Mouse (Mus musculus) neural tube, embryonic 13.5 days (tissue): ENCODE measurements around the gene Arpc1a. TPM values are rescaled to one million over a fixed set of nuclear protein-coding genes. Genes with fewer than 3 reads are reported as not detected.
"Not testable (repeated sequence)": the region's sequence is repeated elsewhere in the genome, so short reads cannot be mapped to it uniquely, and the experiment has no call there.

ENCODE experiments used
- ATAC-seq: fragments of 200-750 bp; cut with Nextera tagmentation; 2 replicates; pipeline ENCODE4 v1.8.0; 2017; ENCODE audit warnings: low read depth, mild to moderate bottlenecking, moderate TSS enrichment, moderate library complexity
- H3K27ac ChIP-seq: fragments of 300-500 bp; sonication (generic); replicated peaks from 2 replicates; pipeline ENCODE4 v1.5.1; 2015; ENCODE audit warnings: moderate library complexity, mild to moderate bottlenecking, inconsistent platforms
- H3K27me3 ChIP-seq: fragments of 300-500 bp; sonication (generic); 2 replicates; pipeline ENCODE4 v1.6.1; 2015; ENCODE audit warnings: mild to moderate bottlenecking, inconsistent platforms
- H3K36me3 ChIP-seq: fragments of 300-500 bp; sonication (generic); 2 replicates; pipeline ENCODE4 v1.6.1; 2015; ENCODE audit warnings: mild to moderate bottlenecking, inconsistent platforms
- H3K4me1 ChIP-seq: fragments of 300-500 bp; sonication (generic); replicated peaks from 2 replicates; pipeline ENCODE4 v1.6.1; 2015; ENCODE audit warnings: inconsistent platforms
- H3K4me2 ChIP-seq: fragments of 300-500 bp; sonication (generic); 2 replicates; pipeline ENCODE4 v1.6.1; 2015; ENCODE audit warnings: inconsistent platforms, mild to moderate bottlenecking, moderate library complexity
- H3K4me3 ChIP-seq: fragments of 300-500 bp; sonication (generic); 2 replicates; pipeline ENCODE4 v1.5.1; 2015; ENCODE audit warnings: mild to moderate bottlenecking, inconsistent platforms
- H3K9ac ChIP-seq: fragments of 300-500 bp; sonication (generic); 2 replicates; pipeline ENCODE4 v1.6.1; 2015; ENCODE audit warnings: moderate library complexity, mild to moderate bottlenecking, inconsistent platforms
- H3K9me3 ChIP-seq: fragments of 300-500 bp; sonication (generic); 2 replicates; pipeline ENCODE4 v1.6.1; 2016; ENCODE audit warnings: inconsistent platforms
- WGBS: fragments of 180-500 bp; shearing (Covaris S2); methylation state at CpG from one replicate; pipeline ENCODE4 v1.1.7; 2015; 5-methylcytosine and 5-hydroxymethylcytosine counted together
- polyA plus RNA-seq: library from polyadenylated mRNA; unstranded; fragments of >200 nt; fragmentation: Nextera tagmentation; extraction: Ambion mirVana; gene quantifications from 2 replicates; pipeline ENCODE4 v1.2.1, GENCODE M21; 2015

Gene Arpc1a
- polyA plus RNA-seq, 1 experiment from 2014 or later, result 239 TPM

- Histone ChIP-seq H3K9ac (no peak overlapping the region), H3K36me3 (peaks cover 4% of the 10 kb centered on the region; the same call in 1 of the 2 replicates), H3K27ac (no peak overlapping the region), H3K9me3 (no peaks in the 10 kb centered on the region), H3K4me2 (no peak overlapping the region), H3K4me1 (peaks cover 19% of the 10 kb centered on the region), H3K4me3 (no peak overlapping the region), H3K27me3 (no peaks in the 10 kb centered on the region)
- ATAC-seq, result no peak
- WGBS, result 90% methylated on average over 10 of the region's 10 CpGs
These were observed 1.6 kb upstream of the Arpc1a start for GRCm38 (mm10) chr5:145081866-145082613.

DNA sequence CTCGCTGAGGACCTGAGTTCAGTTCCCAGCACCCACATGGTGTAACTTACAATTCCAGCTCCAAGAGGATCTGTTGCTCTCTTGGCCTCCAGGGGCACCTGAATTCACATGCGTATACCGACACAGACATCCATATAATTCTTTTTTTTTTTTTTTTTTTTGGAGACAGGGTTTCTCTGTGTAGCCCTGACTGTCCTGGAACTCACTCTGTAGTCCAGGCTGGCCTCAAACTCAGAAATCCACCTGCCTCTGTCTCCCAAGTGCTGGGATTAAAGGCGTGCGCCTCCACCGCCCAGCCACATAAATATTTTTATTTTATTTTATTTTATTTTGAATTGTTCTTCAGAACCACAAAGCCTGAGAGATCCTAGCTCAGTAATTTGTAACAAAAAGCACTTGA lies 429 bp upstream of the Arpc1a start:
- H3K4me1 ChIP-seq, result peaks cover 19% of the 10 kb centered on the region
- not testable (repeated sequence) for H3K27me3 ChIP-seq, H3K9me3 ChIP-seq, H3K36me3 ChIP-seq
- peak overlapping the region; percentile 94 for H3K9ac ChIP-seq
- H3K4me2 ChIP-seq, result peak overlapping the region; percentile 83
- H3K27ac ChIP-seq, result peak overlapping the region; percentile 91
- peak overlapping the region; percentile 78 for H3K4me3 ChIP-seq
- WGBS, result 60% methylated on average over 6 of the region's 6 CpGs
- ATAC-seq, result peak; percentile 44

GRCm38 (mm10) chr5:145084822-145085221 lies 1.2 kb downstream of the Arpc1a start:
- 77% methylated on average over 2 of the region's 2 CpGs for WGBS
- ATAC-seq, result no peak
- peak overlapping the region; percentile 78 for H3K4me3 ChIP-seq
- no peak overlapping the region for H3K27ac ChIP-seq
- H3K9ac ChIP-seq, result peak overlapping the region; percentile 94
- peak overlapping the region; percentile 83 for H3K4me2 ChIP-seq
- peaks cover 19% of the 10 kb centered on the region for H3K4me1 ChIP-seq
- H3K36me3 ChIP-seq, result peaks cover 13% of the 10 kb centered on the region
- no peaks in the 10 kb centered on the region for H3K27me3 ChIP-seq
- no peaks in the 10 kb centered on the region for H3K9me3 ChIP-seq

- no peak overlapping the region for H3K27ac ChIP-seq
- H3K4me2 ChIP-seq, result no peak overlapping the region
- H3K4me1 ChIP-seq, result peaks cover 19% of the 10 kb centered on the region
- no peak overlapping the region for H3K9ac ChIP-seq
- 92% methylated on average over 2 of the region's 2 CpGs for WGBS
- H3K4me3 ChIP-seq, result no peak overlapping the region
- H3K36me3 ChIP-seq, result peaks cover 34% of the 10 kb centered on the region
- no peak for ATAC-seq
- no peaks in the 10 kb centered on the region for H3K27me3 ChIP-seq
- no peaks in the 10 kb centered on the region for H3K9me3 ChIP-seq
These were observed 4.6 kb downstream of the Arpc1a start for GRCm38 (mm10) chr5:145088186-145088585.

DNA sequence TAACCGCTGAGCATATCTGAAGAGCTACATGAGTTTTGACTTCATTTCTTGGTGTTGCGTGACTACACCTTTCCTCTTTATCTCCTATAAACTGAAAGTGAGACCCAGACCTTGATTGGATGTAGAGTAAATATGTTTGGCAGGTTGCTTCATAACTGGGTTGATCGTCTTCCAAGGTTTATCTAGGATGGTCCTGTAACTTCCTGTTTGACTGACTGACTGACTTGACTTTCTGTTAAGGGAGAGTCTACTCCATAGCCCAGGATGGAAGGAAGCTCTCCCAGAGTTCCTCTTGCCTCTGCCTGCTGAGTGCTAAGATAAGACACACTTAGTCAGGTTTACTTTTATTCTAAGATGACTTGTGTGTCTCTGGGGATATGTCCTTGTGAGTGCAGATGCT lies 6.2 kb downstream of the Arpc1a start:
- Histone ChIP-seq H3K27ac (no peak overlapping the region), H3K4me3 (no peak overlapping the region), H3K4me2 (no peak overlapping the region), H3K4me1 (peaks cover 11% of the 10 kb centered on the region), H3K9me3 (no peaks in the 10 kb centered on the region), H3K27me3 (no peaks in the 10 kb centered on the region), H3K9ac (no peak overlapping the region), H3K36me3 (peaks cover 50% of the 10 kb centered on the region)
- WGBS, result 95% methylated on average over 3 of the region's 3 CpGs
- ATAC-seq, result no peak

GRCm38 (mm10) chr5:145096195-145096594 lies 12.6 kb downstream of the Arpc1a start:
- H3K27me3 ChIP-seq, result no peaks in the 10 kb centered on the region
- no peaks in the 10 kb centered on the region for H3K4me1 ChIP-seq
- 83% methylated on average over 4 of the region's 4 CpGs for WGBS
- H3K9me3 ChIP-seq, result no peaks in the 10 kb centered on the region
- H3K4me3 ChIP-seq, result no peak overlapping the region
- peaks cover 94% of the 10 kb centered on the region for H3K36me3 ChIP-seq
- ATAC-seq, result no peak
- no peak overlapping the region for H3K9ac ChIP-seq
- no peak overlapping the region for H3K27ac ChIP-seq
- H3K4me2 ChIP-seq, result no peak overlapping the region

DNA sequence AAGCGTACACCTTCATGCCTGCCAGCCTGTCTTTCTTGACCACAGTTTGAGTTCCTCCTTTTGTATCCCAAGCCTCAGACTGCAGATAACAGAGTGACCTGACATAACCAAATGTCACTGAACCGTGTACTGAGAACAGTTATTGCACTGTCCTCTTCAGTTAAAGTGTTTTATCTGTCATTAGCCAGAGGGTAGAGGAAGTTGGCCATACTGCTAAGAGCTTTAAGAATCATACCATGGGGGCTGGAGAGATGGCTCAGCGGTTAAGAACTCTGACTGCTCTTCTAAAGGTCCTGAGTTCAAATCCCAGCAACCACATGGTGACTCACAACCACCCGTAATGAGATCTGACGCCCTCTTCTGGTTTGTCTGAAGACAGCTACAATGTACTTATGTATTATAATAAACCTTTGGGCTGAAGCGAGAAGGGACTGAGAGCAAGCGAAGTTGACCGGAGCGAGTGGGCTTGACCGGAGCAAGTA lies 14.8 kb downstream of the Arpc1a start:
- Histone ChIP-seq H3K4me3 (no peak overlapping the region), H3K4me1 (no peaks in the 10 kb centered on the region), H3K27me3 (no peaks in the 10 kb centered on the region), H3K27ac (no peak overlapping the region), H3K9me3 (no peaks in the 10 kb centered on the region), H3K36me3 (peaks cover 97% of the 10 kb centered on the region), H3K4me2 (no peak overlapping the region), H3K9ac (no peak overlapping the region)
- no peak for ATAC-seq
- 95% methylated on average over 10 of the region's 10 CpGs for WGBS

DNA sequence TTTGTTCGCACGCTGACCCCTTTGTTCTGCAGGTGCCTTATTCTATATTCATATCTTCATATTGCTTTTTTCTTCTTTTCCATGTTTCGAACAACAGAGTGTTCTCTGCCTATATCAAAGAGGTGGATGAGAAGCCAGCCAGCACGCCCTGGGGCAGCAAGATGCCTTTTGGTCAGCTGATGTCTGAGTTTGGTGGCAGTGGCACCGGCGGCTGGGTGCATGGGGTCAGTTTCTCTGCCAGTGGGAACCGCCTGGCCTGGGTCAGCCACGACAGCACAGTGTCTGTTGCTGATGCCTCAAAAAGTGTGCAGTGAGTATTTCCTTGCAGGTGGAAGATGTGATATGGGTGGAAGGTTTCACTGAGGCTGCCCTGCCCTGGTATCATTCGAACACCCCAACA lies 17.3 kb downstream of the Arpc1a start:
- no peak overlapping the region for H3K4me3 ChIP-seq
- H3K27ac ChIP-seq, result no peak overlapping the region
- H3K27me3 ChIP-seq, result no peaks in the 10 kb centered on the region
- WGBS, result 94% methylated on average over 9 of the region's 9 CpGs
- no peaks in the 10 kb centered on the region for H3K9me3 ChIP-seq
- H3K36me3 ChIP-seq, result peaks cover 98% of the 10 kb centered on the region
- no peak overlapping the region for H3K4me2 ChIP-seq
- no peak for ATAC-seq
- H3K4me1 ChIP-seq, result no peaks in the 10 kb centered on the region
- H3K9ac ChIP-seq, result no peak overlapping the region

DNA sequence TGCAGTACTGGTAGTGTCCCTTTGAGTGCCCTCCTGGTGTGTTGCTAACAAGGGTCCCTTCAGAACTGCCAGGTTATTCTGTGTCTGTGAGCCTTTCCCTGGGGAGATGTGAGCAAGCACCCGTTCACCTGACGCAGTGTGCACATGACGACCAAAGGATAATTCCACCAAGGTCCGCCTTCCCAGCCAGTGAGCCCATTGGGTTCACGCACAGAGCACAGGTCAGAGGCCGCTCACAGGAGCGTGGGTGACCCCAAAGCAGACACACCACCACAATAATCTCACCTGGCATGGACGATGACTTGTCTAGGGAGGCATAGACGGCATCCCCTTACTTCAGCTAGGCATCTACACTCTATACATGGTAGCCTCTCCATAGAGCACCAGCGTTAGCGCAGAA lies 17.8 kb downstream of the Arpc1a start:
- WGBS, result 97% methylated on average over 11 of the region's 11 CpGs

DNA sequence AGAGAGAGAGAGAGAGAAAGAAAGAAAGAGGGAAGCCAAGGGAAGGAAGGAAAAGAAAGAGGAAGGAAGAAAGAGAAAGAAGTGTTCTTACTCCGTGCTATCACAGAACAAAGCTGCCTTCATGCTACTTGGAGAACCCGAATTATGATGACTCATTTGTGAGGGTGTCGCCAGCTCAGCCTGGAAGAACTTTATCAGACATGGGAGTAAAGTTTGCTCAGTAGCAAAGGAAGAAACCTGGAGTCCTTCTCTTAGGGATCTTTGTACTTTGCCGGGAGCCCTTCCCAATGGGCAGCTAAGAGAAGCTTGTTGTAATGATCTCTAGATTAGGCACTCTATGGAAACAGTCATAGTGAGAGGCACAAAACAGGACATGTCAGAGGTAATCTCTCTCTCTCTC lies 19.1 kb downstream of the Arpc1a start:
- Histone ChIP-seq H3K9me3 (no peaks in the 10 kb centered on the region), H3K27me3 (no peaks in the 10 kb centered on the region), H3K4me2 (no peak overlapping the region), H3K4me3 (no peak overlapping the region), H3K4me1 (no peaks in the 10 kb centered on the region), H3K27ac (no peak overlapping the region), H3K9ac (no peak overlapping the region), H3K36me3 (peaks cover 98% of the 10 kb centered on the region)
- WGBS, result 87% methylated on average over 4 of the region's 4 CpGs
- ATAC-seq, result no peak

More for the DNA sequence above, 17.8 kb downstream of the Arpc1a start:
- H3K4me1 ChIP-seq, H3K9me3 ChIP-seq, ATAC-seq, H3K4me3 ChIP-seq, H3K9ac ChIP-seq, H3K27me3 ChIP-seq, H3K27ac ChIP-seq, H3K4me2 ChIP-seq: not testable (repeated sequence)
- H3K36me3 ChIP-seq, result peaks cover 98% of the 10 kb centered on the region

- Histone ChIP-seq H3K9ac (no peak overlapping the region), H3K27ac (no peak overlapping the region), H3K36me3 (peaks cover 98% of the 10 kb centered on the region), H3K9me3 (no peaks in the 10 kb centered on the region), H3K4me2 (no peak overlapping the region), H3K27me3 (no peaks in the 10 kb centered on the region), H3K4me1 (no peaks in the 10 kb centered on the region), H3K4me3 (no peak overlapping the region)
- 77% methylated on average over 9 of the region's 9 CpGs for WGBS
- ATAC-seq, result peak; percentile 65
These were observed 20.7 kb downstream of the Arpc1a start for GRCm38 (mm10) chr5:145104328-145104727.

- H3K27me3 ChIP-seq, result no peaks in the 10 kb centered on the region
- 90% methylated on average over 9 of the region's 9 CpGs for WGBS
- no peaks in the 10 kb centered on the region for H3K9me3 ChIP-seq
- no peak overlapping the region for H3K4me3 ChIP-seq
- no peak overlapping the region for H3K9ac ChIP-seq
- H3K4me2 ChIP-seq, result no peak overlapping the region
- no peaks in the 10 kb centered on the region for H3K4me1 ChIP-seq
- peaks cover 99% of the 10 kb centered on the region for H3K36me3 ChIP-seq
- no peak for ATAC-seq
- H3K27ac ChIP-seq, result no peak overlapping the region
These were observed 22.2 kb downstream of the Arpc1a start for GRCm38 (mm10) chr5:145105694-145106275.
